ENCODE assay signal across 9 mouse cellular contexts in genomic region chr10:120271318-120271717, GRCm38 (mm10). TPM values are rescaled to one million over a fixed set of nuclear protein-coding genes. Genes with fewer than 3 reads are reported as not detected.
DNase-seq lines count a peak whose midpoint lies in the region; ATAC-seq and TF ChIP-seq lines count a peak whose summit lies in the region.
"Had no signal": no experiment of that assay in that cellular context is flagged by ENCODE, and none has a peak within 500 bp of the region (broad histone marks: within the 10 kb centered on the region; RNA-seq: fewer than 3 reads in every experiment).

No protein-coding gene starts in this region.

- H3K9me3 ChIP-seq in lung, embryonic 14.5 days (ENCODE audit: low read depth, low read length) = no peaks in the 10 kb centered on the region
- H3K9me3 ChIP-seq in lung, postnatal 0 days (ENCODE audit: low read length) = no peaks in the 10 kb centered on the region
- H3K9me3 ChIP-seq in forebrain, embryonic 12.5 days = no peaks in the 10 kb centered on the region
- H3K9me3 ChIP-seq in limb, embryonic 14.5 days (ENCODE audit: control insufficient read depth, low read length) = no peaks in the 10 kb centered on the region
- H3K9me3 ChIP-seq in neural tube, embryonic 13.5 days = no peaks in the 10 kb centered on the region

- TF ChIP-seq POLR2A in limb, embryonic 14.5 days (IDR thresholded peaks at IDR 0.05; ENCODE audit: borderline replicate concordance, extremely low read depth, insufficient read depth, insufficient read length) = no peak

- ATAC-seq in lung, embryonic 14.5 days (ENCODE audit: insufficient read depth) = no peak
- no peak for ATAC-seq in lung, postnatal 0 days
- no peak for ATAC-seq in forebrain, embryonic 12.5 days (ENCODE audit: low FRiP score)
- ATAC-seq in limb, embryonic 14.5 days (ENCODE audit: low FRiP score, low read depth) = no peak
- ATAC-seq in neural tube, embryonic 13.5 days (ENCODE audit: low read depth) = no peak
- no peak for ATAC-seq in erythroid progenitor cell, adult 5-6 weeks (replicated peaks; ENCODE audit: low FRiP score, poor library complexity, severe bottlenecking)

- no peak overlapping the region for H3K9ac ChIP-seq in lung, embryonic 14.5 days
- no peak overlapping the region for H3K9ac ChIP-seq in lung, postnatal 0 days (replicated peaks; ENCODE audit: low read depth)
- 0 out of 2 replicates have a peak overlapping the region, but pooled peaks have one; percentile 44 for H3K9ac ChIP-seq in forebrain, embryonic 12.5 days
- H3K9ac ChIP-seq in limb, embryonic 14.5 days (ENCODE audit: low read depth, low read length, severe bottlenecking) = no peak overlapping the region
- no peak overlapping the region for H3K9ac ChIP-seq in neural tube, embryonic 13.5 days

- H3K4me1 ChIP-seq in lung, embryonic 14.5 days (ENCODE audit: insufficient read depth) = peaks cover 11% of the 10 kb centered on the region
- H3K4me1 ChIP-seq in lung, postnatal 0 days (ENCODE audit: insufficient read depth, low read depth, low read length) = peaks cover 6% of the 10 kb centered on the region; the same call in 1 of the 2 replicates
- H3K4me1 ChIP-seq in forebrain, embryonic 12.5 days = peaks cover 17% of the 10 kb centered on the region
- peaks cover 55% of the 10 kb centered on the region for H3K4me1 ChIP-seq in limb, embryonic 14.5 days (ENCODE audit: control insufficient read depth, insufficient read depth, low read length)
- peaks cover 11% of the 10 kb centered on the region for H3K4me1 ChIP-seq in neural tube, embryonic 13.5 days (replicated peaks)

- TF ChIP-seq EP300 in lung, postnatal 0 days (IDR thresholded peaks at IDR 0.05) = no peak

- 51% methylated on average over 6 of the region's 6 CpGs for WGBS in lung, embryonic 14.5 days
- WGBS in lung, postnatal 0 days = 58% methylated on average over 6 of the region's 6 CpGs
- WGBS in forebrain, embryonic 12.5 days = 75% methylated on average over 6 of the region's 6 CpGs
- WGBS in limb, embryonic 14.5 days = 48% methylated on average over 6 of the region's 6 CpGs
- 81% methylated on average over 6 of the region's 6 CpGs for WGBS in neural tube, embryonic 13.5 days

- TF ChIP-seq CTCF in lung, embryonic 14.5 days (IDR thresholded peaks at IDR 0.05; ENCODE audit: low read depth) = no peak
- TF ChIP-seq CTCF in lung, postnatal 0 days (IDR thresholded peaks at IDR 0.05) = no peak

- DNase-seq in lung, embryonic 14.5 days = no peak
- DNase-seq in lung, postnatal 0 days (ENCODE audit: low spot score) = no peak
- DNase-seq in limb, embryonic 14.5 days (ENCODE audit: low spot score) = no peak
- DNase-seq in layer of hippocampus, postnatal 25 days (ENCODE audit: extremely low spot score in 1 of 2, low spot score in 1 of 2) = no peak
- no peak for DNase-seq in kidney, postnatal 25 days

- H3K27ac ChIP-seq in lung, embryonic 14.5 days (ENCODE audit: low read depth) = no peak overlapping the region
- no peak overlapping the region for H3K27ac ChIP-seq in lung, postnatal 0 days (ENCODE audit: low read length)
- no peak overlapping the region for H3K27ac ChIP-seq in forebrain, embryonic 12.5 days
- peak overlapping the region; percentile 73 for H3K27ac ChIP-seq in limb, embryonic 14.5 days (replicated peaks; ENCODE audit: low read depth, low read length)
- no peak overlapping the region for H3K27ac ChIP-seq in neural tube, embryonic 13.5 days (replicated peaks)
- H3K27ac ChIP-seq: macrophage had no signal

- H3K36me3 ChIP-seq in lung, embryonic 14.5 days (ENCODE audit: insufficient read depth) = no peaks in the 10 kb centered on the region
- no peaks in the 10 kb centered on the region; the same call in 1 of the 2 replicates for H3K36me3 ChIP-seq in lung, postnatal 0 days (ENCODE audit: insufficient read depth, low read length)
- H3K36me3 ChIP-seq in forebrain, embryonic 12.5 days (replicated peaks) = no peaks in the 10 kb centered on the region
- H3K36me3 ChIP-seq in limb, embryonic 14.5 days (ENCODE audit: control insufficient read depth, insufficient read depth, low read length) = no peaks in the 10 kb centered on the region
- H3K36me3 ChIP-seq in neural tube, embryonic 13.5 days = no peaks in the 10 kb centered on the region

- H3K4me2 ChIP-seq in lung, embryonic 14.5 days = peak overlapping the region; percentile 69
- H3K4me2 ChIP-seq in lung, postnatal 0 days (replicated peaks; ENCODE audit: low read depth, low read length) = no peak overlapping the region
- peak overlapping the region; percentile 58 for H3K4me2 ChIP-seq in forebrain, embryonic 12.5 days
- H3K4me2 ChIP-seq in limb, embryonic 14.5 days (replicated peaks; ENCODE audit: low read depth, low read length, severe bottlenecking) = peak overlapping the region; percentile 44; the same call in 1 of the 2 replicates
- H3K4me2 ChIP-seq in neural tube, embryonic 13.5 days = peak overlapping the region; percentile 57

- no peak overlapping the region for H3K4me3 ChIP-seq in lung, embryonic 14.5 days (ENCODE audit: low read depth, low read length)
- no peak overlapping the region for H3K4me3 ChIP-seq in lung, postnatal 0 days (ENCODE audit: low read depth, low read length)
- no peak overlapping the region; the same call in 1 of the 2 replicates for H3K4me3 ChIP-seq in forebrain, embryonic 12.5 days (replicated peaks)
- H3K4me3 ChIP-seq in limb, embryonic 14.5 days (replicated peaks; ENCODE audit: low read length) = no peak overlapping the region
- no peak overlapping the region for H3K4me3 ChIP-seq in neural tube, embryonic 13.5 days

- no peaks in the 10 kb centered on the region for H3K27me3 ChIP-seq in lung, embryonic 14.5 days (ENCODE audit: insufficient read depth, low read length)
- no peaks in the 10 kb centered on the region; the same call in 1 of the 2 replicates for H3K27me3 ChIP-seq in lung, postnatal 0 days (replicated peaks; ENCODE audit: insufficient read depth, low read length)
- no peaks in the 10 kb centered on the region for H3K27me3 ChIP-seq in forebrain, embryonic 12.5 days
- H3K27me3 ChIP-seq in limb, embryonic 14.5 days (ENCODE audit: control insufficient read depth, insufficient read depth, low read length) = no peaks in the 10 kb centered on the region
- H3K27me3 ChIP-seq in neural tube, embryonic 13.5 days = no peaks in the 10 kb centered on the region

RNA-seq across cellular contexts. Expression of gene Llph, which starts 44.4 kb away (rescaled TPM):
- polyA plus RNA-seq in lung, embryonic 14.5 days (2014; fragmentation: Nextera tagmentation; extraction: Ambion mirVana) = 56.4 and 58.1 TPM in 2 replicates
- 33.4 and 35.7 TPM in 2 replicates for polyA plus RNA-seq in lung, postnatal 0 days (2015; fragmentation: Nextera tagmentation; extraction: Ambion mirVana)
- polyA plus RNA-seq in forebrain, embryonic 12.5 days (2016; fragmentation: Nextera tagmentation; extraction: Ambion mirVana) = 53.2 and 56.4 TPM in 2 replicates
- polyA plus RNA-seq in limb, embryonic 14.5 days (2012; rRNA removed) = 16.7 and 34.6 TPM in 2 replicates
- 46.0 and 50.9 TPM in 2 replicates for polyA plus RNA-seq in limb, embryonic 14.5 days (2014; fragmentation: Nextera tagmentation; extraction: Ambion mirVana)
- polyA plus RNA-seq in neural tube, embryonic 13.5 days (2015; fragmentation: Nextera tagmentation; extraction: Ambion mirVana) = 38.0 and 44.2 TPM in 2 replicates
- 10 to 100 TPM; 16.4 to 17.7 TPM for total RNA-seq in layer of hippocampus, postnatal 25 days (2021)
- 21.3 and 27.7 TPM in 2 replicates for total RNA-seq in erythroid progenitor cell, adult 5-6 weeks (2015; ENCODE audit: low replicate concordance)
- total RNA-seq in erythroid progenitor cell, adult 5-6 weeks (2017; ENCODE audit: low replicate concordance) = 10.3 and 23.2 TPM in 2 replicates
